Mouse (Mus musculus) cerebellum, adult 2 months (tissue): ENCODE results near the gene Bhlhe40. TPM values are rescaled to one million over a fixed set of nuclear protein-coding genes. Genes with fewer than 3 reads are reported as not detected.

Experiments used
- DNase-seq, 2 experiments: peaks; one replicate each; pipeline ENCODE4 v3.0.0; 2021
- H3K27ac ChIP-seq: fragments of 200-500 bp; 2 replicates; pipeline ENCODE4 v1.5.1; 2012; ENCODE audit warnings: low read length, control low read depth, inconsistent platforms; ENCODE audit not compliant: insufficient read depth
- H3K27me3 ChIP-seq: fragments of 200-500 bp; 2 replicates; pipeline ENCODE4 v1.6.1; 2012; ENCODE audit warnings: inconsistent platforms, mild to moderate bottlenecking, low read length, moderate library complexity; ENCODE audit not compliant: control insufficient read depth, insufficient read depth
- H3K4me1 ChIP-seq: fragments of 200-500 bp; 2 replicates; pipeline ENCODE4 v1.6.1; 2011; ENCODE audit warnings: low read length; ENCODE audit not compliant: control insufficient read depth, insufficient read depth
- H3K4me3 ChIP-seq: fragments of 200-500 bp; replicated peaks from 2 replicates; pipeline ENCODE3; 2011; ENCODE audit warnings: mild to moderate bottlenecking, low read depth, low read length, control low read depth; ENCODE audit not compliant: insufficient read depth
- CTCF ChIP-seq: fragments of 200-500 bp; IDR thresholded peaks from 2 replicates; pipeline ENCODE4 v1.5.1; 2011; ENCODE audit warnings: low read depth, mild to moderate bottlenecking, control low read depth, low read length, moderate library complexity, borderline replicate concordance; ENCODE audit not compliant: insufficient read depth
- POLR2A ChIP-seq: fragments of 200-500 bp; IDR thresholded peaks from 2 replicates; pipeline ENCODE4 v1.6.1; 2011; ENCODE audit warnings: low read length, control low read depth, borderline replicate concordance; ENCODE audit not compliant: insufficient read depth
- WGBS: fragments of 180-500 bp; shearing (Covaris S2); methylation state at CpG from one replicate; pipeline ENCODE4 v1.1.7; 2018; 5-methylcytosine and 5-hydroxymethylcytosine counted together
- polyA plus RNA-seq: library from polyadenylated mRNA; depleted of rRNA; stranded (reverse); fragments of >200 nt; gene quantifications from 2 replicates; pipeline ENCODE4 v1.2.3, GENCODE M21; 2012

Bhlhe40 gene
- polyA plus RNA-seq, 1 experiment: 44.3 TPM

GRCm38 (mm10) chr6:108686930-108687329, 26.5 kb downstream of the Bhlhe40 start:
- no peak for DNase-seq
- TF ChIP-seq CTCF (no peak), POLR2A (no peak)
- no peaks in the 10 kb centered on the region for H3K4me1 ChIP-seq
- H3K27me3 ChIP-seq: no peaks in the 10 kb centered on the region
- WGBS: 91% methylated on average over 3 of the region's 3 CpGs
- no peak overlapping the region for H3K27ac ChIP-seq
- H3K4me3 ChIP-seq: no peak overlapping the region

DNA sequence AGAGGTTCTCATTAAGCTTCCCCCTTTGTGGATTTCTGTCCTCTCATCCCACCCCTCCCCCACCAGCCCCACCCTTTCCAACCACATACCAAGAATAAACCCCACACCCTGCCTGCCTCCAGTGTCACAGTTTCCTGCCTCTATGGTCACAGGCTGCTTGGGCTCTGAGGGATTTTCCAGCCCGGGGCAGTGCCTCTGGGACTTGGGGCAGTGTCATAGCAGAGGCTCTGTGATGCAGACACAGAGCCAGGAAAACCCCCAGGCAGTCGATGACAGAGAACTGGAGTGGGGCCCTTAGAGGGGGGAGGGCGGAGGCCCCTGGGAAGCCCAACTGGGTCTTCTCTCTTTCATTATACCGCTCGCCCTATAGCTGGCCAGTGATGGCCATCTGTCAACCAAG, 27.9 kb downstream of the Bhlhe40 start:
- TF ChIP-seq CTCF: no peak
- TF ChIP-seq POLR2A: no peak
- no peaks in the 10 kb centered on the region for H3K27me3 ChIP-seq
- no peaks in the 10 kb centered on the region for H3K4me1 ChIP-seq
- no peak for DNase-seq
- H3K27ac ChIP-seq: no peak overlapping the region
- 49% methylated on average over 5 of the region's 5 CpGs for WGBS
- H3K4me3 ChIP-seq: no peak overlapping the region

- TF ChIP-seq POLR2A: no peak
- TF ChIP-seq CTCF: no peak
Observed at GRCm38 (mm10) chr6:108692986-108693385, 32.6 kb downstream of the Bhlhe40 start.

DNA sequence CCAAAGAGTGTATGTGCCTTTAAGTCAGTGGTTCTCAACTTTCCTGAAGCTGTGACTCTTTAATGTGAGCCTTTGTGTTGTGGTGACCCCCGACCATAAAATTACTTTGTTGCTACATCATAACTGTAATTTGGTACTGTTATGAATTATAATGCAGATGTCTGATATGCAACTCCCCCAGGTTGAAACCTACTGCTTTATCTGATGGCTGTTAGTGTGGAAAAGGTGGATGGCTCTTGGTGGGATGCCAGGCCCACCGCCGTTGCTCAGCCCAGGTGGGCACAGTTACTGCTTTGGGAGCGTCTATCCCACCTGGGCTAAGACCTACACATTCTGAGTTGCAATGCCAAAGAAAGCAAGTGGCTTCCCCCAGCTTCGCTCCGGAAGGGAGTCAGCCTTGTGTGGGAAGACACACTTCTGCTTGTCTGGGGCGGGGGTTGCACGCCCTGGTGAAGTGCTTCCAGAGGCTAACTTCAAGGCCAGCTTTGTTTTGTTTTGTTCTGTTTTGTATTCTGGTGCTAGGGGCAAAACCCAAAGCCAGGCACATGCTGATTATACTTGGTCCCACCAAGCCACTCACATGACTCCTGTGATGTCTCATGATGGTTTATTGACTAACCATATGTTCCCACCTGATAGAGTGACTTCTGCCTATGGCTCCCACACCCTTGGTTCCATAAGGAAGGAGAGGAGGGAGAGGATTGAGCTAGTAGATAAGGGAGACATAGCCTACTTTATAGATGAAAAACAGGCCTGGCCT, 34.7 kb downstream of the Bhlhe40 start:
- no peak for TF ChIP-seq CTCF
- TF ChIP-seq POLR2A: no peak
- no peak for DNase-seq
- no peak overlapping the region for H3K4me3 ChIP-seq
- WGBS: 90% methylated on average over 8 of the region's 8 CpGs
- H3K4me1 ChIP-seq: no peaks in the 10 kb centered on the region
- H3K27me3 ChIP-seq: no peaks in the 10 kb centered on the region
- no peak overlapping the region for H3K27ac ChIP-seq

More at GRCm38 (mm10) chr6:108692986-108693385, 32.6 kb downstream of the Bhlhe40 start:
- WGBS: 78% methylated on average over 3 of the region's 3 CpGs
- H3K4me3 ChIP-seq: no peak overlapping the region
- H3K27me3 ChIP-seq: no peaks in the 10 kb centered on the region
- H3K4me1 ChIP-seq: no peaks in the 10 kb centered on the region
- no peak for DNase-seq
- H3K27ac ChIP-seq: no peak overlapping the region

DNA sequence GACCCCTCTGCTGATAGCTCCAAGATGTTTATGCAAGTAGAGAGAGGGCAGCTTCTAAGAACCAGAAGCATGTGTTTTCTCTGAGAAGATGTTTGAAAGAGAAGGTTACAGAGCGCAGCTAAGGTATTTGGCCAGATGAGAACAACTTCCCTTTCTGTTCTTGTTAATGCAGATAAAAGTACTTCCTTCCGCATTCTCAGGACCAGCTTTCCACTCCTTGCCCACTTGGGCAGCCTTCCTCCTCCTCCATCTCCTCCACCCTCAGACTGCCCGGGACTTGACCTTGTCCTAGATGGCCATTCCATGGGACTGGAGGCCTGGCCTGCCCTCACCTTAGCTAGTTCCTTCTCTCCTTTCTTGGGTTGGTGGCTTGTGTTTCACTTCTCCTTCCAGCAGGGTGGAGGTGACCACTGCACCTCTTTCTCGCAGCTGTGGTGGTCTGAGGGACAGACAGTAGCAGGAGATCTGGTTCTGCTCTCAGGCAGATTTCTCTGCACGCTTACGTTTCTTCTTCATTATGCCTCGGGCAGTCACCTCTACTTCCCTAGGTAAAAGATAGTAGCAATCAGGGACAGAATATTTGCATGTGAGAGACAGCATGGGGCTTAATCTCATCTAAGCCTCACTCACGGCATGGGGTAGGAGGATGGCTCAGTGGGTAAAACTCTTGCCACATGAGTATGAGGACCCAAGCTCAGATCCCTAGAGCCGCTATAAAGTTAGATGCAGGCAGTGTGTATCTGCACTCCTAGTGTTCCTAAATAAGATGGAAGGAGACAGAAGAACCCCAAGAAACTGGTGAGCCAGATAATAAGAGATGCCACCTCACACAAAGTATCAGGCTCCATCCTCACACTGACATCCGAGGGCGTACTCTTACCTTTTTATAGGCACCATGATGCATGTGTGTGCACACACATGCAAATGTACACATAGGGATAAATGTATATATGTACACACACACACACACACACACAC, 35.7 kb downstream of the Bhlhe40 start:
- 87% methylated on average over 11 of the region's 11 CpGs for WGBS
- Histone ChIP-seq H3K4me3 (no peak overlapping the region), H3K4me1 (peaks cover 7% of the 10 kb centered on the region; the same call in 1 of the 2 replicates), H3K27me3 (no peaks in the 10 kb centered on the region), H3K27ac (no peak overlapping the region)
- DNase-seq: no peak
- TF ChIP-seq POLR2A: no peak
- TF ChIP-seq CTCF: no peak

- H3K27me3 ChIP-seq: no peaks in the 10 kb centered on the region
- peaks cover 7% of the 10 kb centered on the region; the same call in 1 of the 2 replicates for H3K4me1 ChIP-seq
- WGBS: 94% methylated on average over 3 of the region's 3 CpGs
- DNase-seq: no peak
- H3K27ac ChIP-seq: no peak overlapping the region
- no peak for TF ChIP-seq POLR2A
- TF ChIP-seq CTCF: no peak
- no peak overlapping the region for H3K4me3 ChIP-seq
Observed at GRCm38 (mm10) chr6:108696822-108697202, 36.4 kb downstream of the Bhlhe40 start.

GRCm38 (mm10) chr6:108697345-108697744, 36.9 kb downstream of the Bhlhe40 start:
- TF ChIP-seq POLR2A (no peak), CTCF (no peak)
- H3K4me1 ChIP-seq: peaks cover 7% of the 10 kb centered on the region; the same call in 1 of the 2 replicates
- no peak for DNase-seq
- H3K27ac ChIP-seq: no peak overlapping the region
- H3K4me3 ChIP-seq: no peak overlapping the region
- 85% methylated on average over 10 of the region's 10 CpGs for WGBS
- H3K27me3 ChIP-seq: no peaks in the 10 kb centered on the region
